Mouse (Mus musculus) bone marrow, adult 2 months (tissue): ENCODE data around the gene Pla2g7.

Source experiments
- CTCF ChIP-seq: fragments of 200-500 bp; IDR thresholded peaks from 2 replicates; pipeline ENCODE4 v1.5.1; 2011; ENCODE audit warnings: low read length, control low read depth; ENCODE audit not compliant: control insufficient read depth, insufficient read depth
- POLR2A ChIP-seq: fragments of 200-500 bp; IDR thresholded peaks from 2 replicates; pipeline ENCODE4 v1.6.1; 2011; ENCODE audit warnings: low read depth, mild to moderate bottlenecking, control low read depth, low read length, borderline replicate concordance; ENCODE audit not compliant: control insufficient read depth

DNA sequence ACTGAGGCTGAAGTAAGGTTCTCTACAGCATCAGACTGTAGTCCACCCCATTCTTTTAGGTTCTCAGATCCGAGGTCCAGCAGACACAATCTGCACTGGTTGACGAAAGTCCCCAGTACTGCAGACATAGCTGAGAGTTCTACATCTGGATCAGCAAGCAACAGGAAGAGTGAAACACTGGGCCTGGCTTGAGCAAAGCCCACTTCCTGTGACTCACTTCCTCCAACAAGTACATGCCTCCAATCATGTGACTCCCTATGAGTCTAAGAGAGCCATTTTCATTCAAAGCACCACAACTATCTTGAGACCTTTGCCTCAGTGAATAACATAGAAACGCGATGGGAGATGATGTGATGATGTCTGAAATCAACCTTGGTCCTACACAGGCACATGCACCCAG is 36.7 kb upstream of the Pla2g7 start:
- TF ChIP-seq CTCF: no peak
- TF ChIP-seq POLR2A: no peak
